Mouse (Mus musculus) cerebellum, adult 18-20 months (tissue): ENCODE data around the gene Ing4.

Experiments used
- DNase-seq, 2 experiments: peaks; one replicate each; pipeline ENCODE4 v3.0.0; 2021

Gene Ing4

GRCm38 (mm10) chr6:125039533-125040153 is at the start of gene Ing4:
TSS of gene Ing4 (plus strand) at chr6:125039760.
- DNase-seq, result peak; percentile 90 to 94

- DNase-seq, result no peak
Measured at GRCm38 (mm10) chr6:124992241-124992640, 47.3 kb upstream of the Ing4 start.

DNA sequence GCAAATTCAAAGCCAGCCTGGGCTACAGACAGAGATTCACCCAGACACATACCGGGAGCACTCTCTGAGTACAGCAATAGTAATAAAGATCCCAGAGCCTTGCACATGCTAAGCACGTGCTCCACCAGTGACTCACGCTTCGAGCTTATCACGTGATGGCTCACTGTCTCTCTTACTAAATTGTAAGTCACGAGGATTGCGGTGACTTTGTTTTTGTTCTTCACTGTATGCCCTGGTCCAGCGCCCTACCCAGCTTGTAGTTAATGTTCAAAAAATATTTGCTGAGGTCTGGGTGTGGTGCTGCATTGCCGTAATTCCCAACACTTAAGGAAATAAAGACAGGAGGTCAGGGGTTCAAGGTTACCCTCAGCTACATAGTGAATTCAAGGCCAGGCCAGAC is 46.2 kb upstream of the Ing4 start:
- no peak for DNase-seq

DNA sequence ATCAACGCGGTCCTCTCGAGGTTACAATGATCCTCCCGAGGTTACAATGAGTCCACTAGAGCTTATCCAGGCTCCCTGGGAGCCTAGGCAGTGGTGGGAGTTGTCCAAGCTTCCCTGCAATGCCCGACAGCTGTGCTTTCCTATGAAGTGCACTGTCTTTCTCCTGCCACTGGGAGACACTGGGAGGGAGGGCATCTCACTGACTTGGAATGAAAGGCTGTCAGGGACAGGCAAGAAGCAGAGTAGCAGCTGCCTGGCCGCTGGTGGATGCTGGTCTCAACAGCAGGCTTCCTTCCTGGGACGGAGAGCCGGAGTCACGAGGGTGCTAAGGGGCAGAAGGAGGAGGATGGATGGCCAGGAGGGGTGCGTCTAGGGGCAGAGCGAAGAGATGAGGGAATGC is 45.7 kb upstream of the Ing4 start:
- no peak for DNase-seq

DNA sequence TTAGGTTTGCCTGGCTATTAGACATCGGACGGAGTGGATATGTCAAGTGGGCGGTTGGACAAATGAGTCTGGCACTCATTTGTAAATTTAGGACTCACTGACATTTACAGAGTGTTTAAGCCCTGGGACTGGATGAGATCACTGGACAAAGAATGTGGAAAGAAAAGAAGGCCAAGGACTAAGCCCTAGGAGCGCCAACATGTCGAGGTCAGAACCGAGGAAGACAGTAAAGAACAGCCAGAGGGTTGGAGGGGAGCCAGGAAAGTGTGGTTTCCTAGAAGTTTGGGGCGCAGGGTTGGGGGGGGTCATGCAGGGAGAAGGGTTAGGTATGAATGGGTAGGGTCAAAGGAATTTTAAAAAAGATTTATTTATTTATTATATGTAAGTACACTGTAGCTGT is 44.3 kb upstream of the Ing4 start:
- peak in 1 of 2 experiments; percentile 17 for DNase-seq

DNA sequence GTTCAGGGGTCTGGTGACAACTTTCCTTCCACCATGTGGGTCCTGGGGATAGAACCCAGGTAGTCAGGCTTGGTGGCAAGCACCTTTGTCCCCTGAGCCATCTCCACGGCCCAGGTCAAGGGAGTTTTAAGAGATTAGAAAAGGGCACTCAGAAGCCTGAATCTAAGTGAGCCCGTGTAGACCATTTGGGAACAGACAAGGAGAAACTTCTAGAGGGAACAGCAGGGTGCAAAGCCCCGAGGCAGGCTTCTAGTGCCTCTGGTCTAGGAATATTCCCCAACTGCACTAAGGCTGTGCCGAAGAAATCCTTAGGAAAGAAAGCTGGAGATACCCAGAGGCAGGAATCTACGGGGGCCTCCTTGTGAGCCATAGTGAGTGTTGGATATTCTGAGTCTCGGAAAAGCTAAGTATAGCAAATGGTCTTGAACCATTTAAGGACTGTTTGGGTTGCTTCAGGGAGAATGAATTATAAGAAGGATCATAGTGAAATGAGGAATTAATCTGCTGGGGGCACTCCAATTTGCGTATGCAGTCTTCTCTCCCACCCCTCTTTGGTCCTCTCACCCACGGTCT is 43.6 kb upstream of the Ing4 start:
- DNase-seq, result peak in 1 of 2 experiments; percentile 16

GRCm38 (mm10) chr6:124996551-124997501 is 42.7 kb upstream of the Ing4 start, which contains the start of gene Pianp:
TSS of gene Pianp (plus strand) at chr6:124996694.
- peak; percentile 91 for DNase-seq

DNA sequence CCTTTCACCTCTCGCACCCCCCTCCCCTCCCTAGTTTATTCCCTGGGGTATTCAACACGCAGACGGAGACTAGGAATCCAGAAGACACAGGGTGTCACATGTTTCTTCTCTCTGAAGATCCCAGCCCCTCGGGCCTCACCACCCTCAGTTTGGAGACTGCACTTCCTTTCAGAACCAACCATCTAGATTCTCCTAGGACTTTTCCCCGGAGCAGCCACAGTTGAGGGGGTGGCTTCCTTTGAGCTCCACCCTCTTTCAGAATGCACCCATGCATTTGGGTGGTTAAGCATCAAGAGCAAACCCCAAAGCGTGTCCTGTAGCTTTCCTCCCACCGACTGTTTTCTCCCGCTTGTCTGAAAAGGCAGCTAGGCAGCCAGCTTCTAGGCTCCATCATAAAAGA is 41.5 kb upstream of the Ing4 start:
- peak; percentile 19 to 25 for DNase-seq

DNA sequence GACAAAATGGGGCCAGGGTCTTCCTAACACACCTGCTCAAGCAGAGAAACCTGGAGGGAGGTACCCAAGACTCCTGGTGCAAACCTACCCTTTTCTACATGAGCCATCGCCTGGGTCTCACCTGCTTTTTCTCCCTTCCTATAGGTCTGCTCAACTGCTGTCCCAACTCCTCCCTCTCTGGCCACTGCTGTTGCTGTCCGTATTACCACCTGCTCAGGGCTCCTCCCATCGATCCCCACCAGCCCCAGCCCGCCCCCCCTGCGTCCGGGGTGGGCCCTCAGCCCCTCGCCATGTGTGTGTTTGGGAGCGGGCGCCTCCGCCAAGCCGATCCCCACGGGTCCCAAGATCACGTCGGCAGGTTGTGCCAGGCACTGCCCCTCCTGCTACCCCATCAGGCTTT is 40.5 kb upstream of the Ing4 start:
- no peak for DNase-seq

DNA sequence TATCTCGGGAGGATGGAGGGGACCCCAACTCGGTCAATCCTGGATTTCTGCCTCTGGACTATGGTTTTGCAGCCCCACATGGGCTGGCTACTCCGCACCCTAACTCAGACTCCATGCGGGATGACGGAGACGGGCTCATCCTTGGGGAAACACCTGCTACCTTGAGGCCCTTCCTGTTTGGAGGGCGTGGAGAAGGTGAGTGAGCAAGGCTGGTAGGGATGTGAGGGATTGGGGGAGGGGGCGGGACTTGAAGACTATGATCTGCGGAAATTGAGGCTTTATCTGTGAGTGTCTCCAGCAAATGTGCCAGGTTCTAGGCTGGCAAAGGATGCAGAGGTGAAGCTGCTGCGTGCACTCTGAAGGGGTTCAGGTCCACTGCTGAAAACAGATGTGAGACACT is 40.0 kb upstream of the Ing4 start:
- DNase-seq, result no peak

GRCm38 (mm10) chr6:125003706-125004105 is 35.9 kb upstream of the Ing4 start:
- no peak for DNase-seq

DNA sequence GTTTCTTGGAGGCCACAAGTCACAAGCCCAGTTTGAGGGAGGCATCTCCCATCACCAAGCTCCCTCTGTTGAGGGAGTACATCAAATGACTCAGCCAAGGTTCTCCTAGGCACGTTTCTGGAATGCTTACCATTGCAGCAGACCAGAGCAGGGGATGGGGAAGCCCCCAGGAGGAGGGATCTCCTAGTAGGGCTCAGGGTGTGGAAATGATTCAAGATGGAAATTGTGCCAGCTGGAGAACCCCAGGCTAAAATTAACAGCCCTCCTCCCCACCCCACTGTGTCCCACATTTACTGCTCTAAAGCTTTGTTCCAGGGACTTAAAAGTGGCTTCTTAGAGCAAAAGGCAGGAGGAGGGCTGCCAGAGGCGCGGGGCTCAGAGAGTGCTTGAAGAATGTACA is 34.5 kb upstream of the Ing4 start:
- DNase-seq, result no peak

DNA sequence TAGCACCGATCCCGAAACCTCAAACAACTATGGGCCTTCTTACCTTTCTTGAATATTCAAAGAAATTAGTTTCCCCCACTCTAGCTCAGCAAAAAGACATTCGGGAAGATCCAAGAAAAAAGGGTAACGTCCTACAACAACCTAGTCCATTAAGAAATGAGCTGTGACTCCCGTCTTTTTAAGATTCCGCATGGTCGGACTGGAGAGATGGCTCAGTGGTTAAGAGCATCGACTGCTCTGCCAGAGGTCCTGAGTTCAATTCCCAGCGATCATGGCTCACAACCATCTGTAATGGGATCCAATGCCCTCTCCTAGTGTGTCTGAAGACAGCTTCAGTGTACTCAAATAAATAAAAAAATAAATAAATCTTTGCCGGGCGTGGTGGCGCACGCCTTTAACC is 31.5 kb upstream of the Ing4 start:
- no peak for DNase-seq

DNA sequence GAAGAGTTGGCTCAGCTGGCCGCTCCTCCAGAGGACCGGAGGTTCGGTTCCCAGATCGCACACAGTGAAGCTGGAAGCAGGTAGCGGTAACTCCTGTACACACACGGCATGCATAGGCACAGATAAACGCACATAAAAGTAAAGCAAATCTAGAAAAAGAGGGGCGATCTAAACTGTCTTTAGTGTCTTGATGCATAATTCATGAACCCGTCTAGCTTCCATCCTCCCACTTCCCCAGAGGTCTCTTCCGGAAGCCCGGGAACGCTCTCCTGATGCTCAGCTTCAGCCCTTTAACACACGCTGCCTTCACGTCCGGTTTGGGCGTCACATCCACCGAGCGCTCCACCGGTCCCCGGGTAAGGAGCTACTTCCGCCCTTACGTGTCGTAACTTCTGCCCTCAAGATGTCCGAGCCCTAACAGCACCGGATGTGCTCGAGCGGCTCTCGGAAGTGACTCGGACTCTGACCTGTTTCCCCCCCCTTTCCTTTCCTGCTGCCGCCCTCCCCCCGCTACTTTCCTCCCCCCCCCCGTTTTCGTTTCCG is 30.9 kb upstream of the Ing4 start:
- peak; percentile 96 to 99 for DNase-seq

DNA sequence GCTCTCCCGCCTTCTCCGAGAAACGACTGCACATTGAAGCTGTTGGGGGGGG is 30.6 kb upstream of the Ing4 start, which contains the start of gene Zfp384:
Gene Zfp384, plus strand, starts transcription at position 17 of the 52 bp plus-strand sequence.
- DNase-seq, result no peak

GRCm38 (mm10) chr6:125009181-125010073 is 30.1 kb upstream of the Ing4 start:
- DNase-seq, result peak; percentile 79 to 84

- no peak for DNase-seq
Measured at GRCm38 (mm10) chr6:125017682-125018081, 21.9 kb upstream of the Ing4 start.

- DNase-seq, result peak; percentile 31 to 57
Measured at GRCm38 (mm10) chr6:125030532-125030931, 9.0 kb upstream of the Ing4 start.

DNA sequence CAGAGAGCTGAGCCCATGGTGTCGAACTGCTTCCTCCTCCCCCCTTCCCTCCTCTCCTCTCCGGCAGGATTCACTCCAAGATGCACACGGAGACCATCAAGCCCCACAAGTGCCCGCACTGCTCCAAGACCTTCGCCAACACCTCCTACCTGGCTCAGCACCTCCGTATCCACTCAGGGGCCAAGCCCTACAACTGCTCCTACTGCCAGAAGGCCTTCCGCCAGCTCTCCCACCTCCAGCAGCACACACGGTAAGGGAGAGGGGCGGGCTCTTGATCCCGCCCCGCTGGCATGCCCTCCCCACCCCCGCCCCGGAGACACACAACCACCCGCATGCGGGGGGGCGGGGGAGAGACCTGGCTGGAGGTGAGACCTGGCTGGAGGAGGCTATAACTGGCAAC is 8.0 kb upstream of the Ing4 start:
- DNase-seq, result no peak

- DNase-seq, result no peak
Measured at GRCm38 (mm10) chr6:125038666-125039065, 894 bp upstream of the Ing4 start.

GRCm38 (mm10) chr6:125039131-125039530 is 429 bp upstream of the Ing4 start:
- no peak for DNase-seq

- no peak for DNase-seq
Measured at GRCm38 (mm10) chr6:125040221-125040620, 661 bp downstream of the Ing4 start.

DNA sequence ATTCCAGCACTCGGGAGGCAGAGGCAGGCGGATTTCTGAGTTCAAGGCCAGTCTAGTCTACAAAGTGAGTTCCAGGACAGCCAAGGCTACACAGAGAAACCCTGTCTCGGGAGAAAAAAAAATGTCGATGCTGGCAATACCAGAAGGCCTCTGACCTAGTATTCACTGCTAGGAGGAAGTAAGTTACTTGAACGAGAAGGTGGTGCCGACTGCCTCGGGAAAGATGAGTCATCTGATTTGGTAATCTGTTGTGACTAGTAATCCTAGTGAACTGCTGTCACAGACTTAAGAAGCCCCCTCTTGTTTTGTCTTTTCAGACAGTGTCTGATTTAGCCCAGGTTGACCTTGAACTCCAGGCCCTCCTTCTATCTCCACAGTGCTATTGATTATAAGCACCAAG is 1.5 kb downstream of the Ing4 start:
- no peak for DNase-seq
